Mouse (Mus musculus) MN1 (cell line): ENCODE results near the gene Tmem208.
"Not testable (repeated sequence)": the region's sequence is repeated elsewhere in the genome, so short reads cannot be mapped to it uniquely, and the experiment has no call there.

ENCODE experiments used
- DNase-seq: peaks from one replicate; pipeline ENCODE4 v3.0.0-alpha.2; 2016; ENCODE audit warnings: low spot score

Tmem208 gene

GRCm38 (mm10) chr8:105326141-105326672 lies at the start of gene Tmem208, which contains the start of gene Lrrc29:
TSS of gene Tmem208 (plus strand) at chr8:105326354.
TSS of gene Lrrc29 (minus strand) at chr8:105326278.
- peak; percentile 98 for DNase-seq

GRCm38 (mm10) chr8:105278911-105279334 lies 47.2 kb upstream of the Tmem208 start:
- DNase-seq = no peak

GRCm38 (mm10) chr8:105280567-105280966 lies 45.6 kb upstream of the Tmem208 start:
- no peak for DNase-seq

GRCm38 (mm10) chr8:105281821-105282220 lies 44.3 kb upstream of the Tmem208 start:
- DNase-seq = no peak

- no peak for DNase-seq
These were observed 43.9 kb upstream of the Tmem208 start for GRCm38 (mm10) chr8:105282239-105282638.

- no peak for DNase-seq
These were observed 43.1 kb upstream of the Tmem208 start for GRCm38 (mm10) chr8:105283074-105283473.

GRCm38 (mm10) chr8:105285514-105285913 lies 40.6 kb upstream of the Tmem208 start:
- DNase-seq = no peak

GRCm38 (mm10) chr8:105286907-105287306 lies 39.2 kb upstream of the Tmem208 start:
- no peak for DNase-seq

- DNase-seq = peak; percentile 36
These were observed 37.9 kb upstream of the Tmem208 start for GRCm38 (mm10) chr8:105288231-105288630.

GRCm38 (mm10) chr8:105288958-105289732 lies 37.0 kb upstream of the Tmem208 start:
- peak; percentile 97 for DNase-seq

GRCm38 (mm10) chr8:105289805-105290460 lies 36.2 kb upstream of the Tmem208 start, which contains the start of gene 4931428F04Rik:
TSS of gene 4931428F04Rik (minus strand) at chr8:105289864.
- DNase-seq = peak; percentile 73

GRCm38 (mm10) chr8:105290554-105291314 lies 35.4 kb upstream of the Tmem208 start:
- peak; percentile 72 for DNase-seq

- not testable (repeated sequence) for DNase-seq
These were observed 34.8 kb upstream of the Tmem208 start for GRCm38 (mm10) chr8:105291364-105291763.

GRCm38 (mm10) chr8:105291802-105292201 lies 34.4 kb upstream of the Tmem208 start:
- not testable (repeated sequence) for DNase-seq

GRCm38 (mm10) chr8:105292471-105292870 lies 33.7 kb upstream of the Tmem208 start:
- no peak for DNase-seq

- no peak for DNase-seq
These were observed 32.7 kb upstream of the Tmem208 start for GRCm38 (mm10) chr8:105293405-105293804.

- no peak for DNase-seq
These were observed 31.4 kb upstream of the Tmem208 start for GRCm38 (mm10) chr8:105294776-105295175.

GRCm38 (mm10) chr8:105295256-105295655 lies 30.9 kb upstream of the Tmem208 start:
- DNase-seq = no peak

GRCm38 (mm10) chr8:105295895-105296573 lies 30.1 kb upstream of the Tmem208 start, which contains the start of gene Exoc3l:
TSS of gene Exoc3l (minus strand) at chr8:105296101.
- DNase-seq = no peak

- peak; percentile 94 for DNase-seq
These were observed 28.5 kb upstream of the Tmem208 start, which contains the start of gene E2f4 for GRCm38 (mm10) chr8:105297511-105298192. TSS of gene E2f4 (plus strand) at chr8:105297663.
